Mouse (Mus musculus): Measurements from ENCODE around the gene Psma6.
"Not testable (repeated sequence)": the region's sequence is repeated elsewhere in the genome, so short reads cannot be mapped to it uniquely, and the experiment has no call there.

Gene Psma6

GRCm38 (mm10) chr12:55384023-55384749 lies at the start of gene Psma6:
Gene Psma6, plus strand, starts transcription at chr12:55384222.
- DNase-seq (ENCODE audit: low spot score), result no peak

- DNase-seq (ENCODE audit: low spot score), result not testable (repeated sequence)
Observed at GRCm38 (mm10) chr12:55338490-55338889, 45.5 kb upstream of the Psma6 start.

GRCm38 (mm10) chr12:55343045-55343444 lies 41.0 kb upstream of the Psma6 start:
- not testable (repeated sequence) for DNase-seq (ENCODE audit: low spot score)

- DNase-seq (ENCODE audit: low spot score), result no peak
Observed at GRCm38 (mm10) chr12:55343998-55344397, 40.0 kb upstream of the Psma6 start.

- no peak for DNase-seq (ENCODE audit: low spot score)
Observed at GRCm38 (mm10) chr12:55344583-55344982, 39.4 kb upstream of the Psma6 start.

- no peak for DNase-seq (ENCODE audit: low spot score)
Observed at GRCm38 (mm10) chr12:55353423-55353822, 30.6 kb upstream of the Psma6 start.

GRCm38 (mm10) chr12:55354904-55355303 lies 29.1 kb upstream of the Psma6 start:
- DNase-seq (ENCODE audit: low spot score), result no peak

- no peak for DNase-seq (ENCODE audit: low spot score)
Observed at GRCm38 (mm10) chr12:55357303-55357702, 26.7 kb upstream of the Psma6 start.

- DNase-seq (ENCODE audit: low spot score), result no peak
Observed at GRCm38 (mm10) chr12:55360929-55361328, 23.1 kb upstream of the Psma6 start.

- no peak for DNase-seq (ENCODE audit: low spot score)
Observed at GRCm38 (mm10) chr12:55365083-55365482, 18.9 kb upstream of the Psma6 start.

GRCm38 (mm10) chr12:55372424-55373055 lies 11.5 kb upstream of the Psma6 start:
- no peak for DNase-seq (ENCODE audit: low spot score)

GRCm38 (mm10) chr12:55376956-55377609 lies 6.9 kb upstream of the Psma6 start:
- no peak for DNase-seq (ENCODE audit: low spot score)

- no peak for DNase-seq (ENCODE audit: low spot score)
Observed at GRCm38 (mm10) chr12:55377610-55377980, 6.4 kb upstream of the Psma6 start.

GRCm38 (mm10) chr12:55384826-55385225 lies 804 bp downstream of the Psma6 start:
- DNase-seq (ENCODE audit: low spot score), result no peak

- DNase-seq (ENCODE audit: low spot score), result no peak
Observed at GRCm38 (mm10) chr12:55385931-55386330, 1.9 kb downstream of the Psma6 start.

GRCm38 (mm10) chr12:55386456-55386855 lies 2.4 kb downstream of the Psma6 start:
- DNase-seq (ENCODE audit: low spot score), result no peak

- DNase-seq (ENCODE audit: low spot score), result no peak
Observed at GRCm38 (mm10) chr12:55387083-55387787, 3.2 kb downstream of the Psma6 start.

- DNase-seq (ENCODE audit: low spot score), result no peak
Observed at GRCm38 (mm10) chr12:55387788-55388465, 3.9 kb downstream of the Psma6 start.

- DNase-seq (ENCODE audit: low spot score), result no peak
Observed at GRCm38 (mm10) chr12:55388478-55388877, 4.5 kb downstream of the Psma6 start.

GRCm38 (mm10) chr12:55389132-55390081 lies 5.4 kb downstream of the Psma6 start:
- no peak for DNase-seq (ENCODE audit: low spot score)

GRCm38 (mm10) chr12:55392120-55392519 lies 8.1 kb downstream of the Psma6 start:
- no peak for DNase-seq (ENCODE audit: low spot score)
